Mouse (Mus musculus) liver, postnatal 0 days (tissue): ENCODE measurements around the gene Mst1.

Experiments used
- CTCF ChIP-seq: sonication (generic); IDR thresholded peaks from 2 replicates; pipeline ENCODE4 v1.5.1; 2016; ENCODE audit warnings: antibody characterized with exemption, low read depth
- EP300 ChIP-seq: IDR thresholded peaks from 2 replicates; pipeline ENCODE4 v1.6.1; 2016; ENCODE audit warnings: antibody characterized with exemption, low read depth, mild to moderate bottlenecking

DNA sequence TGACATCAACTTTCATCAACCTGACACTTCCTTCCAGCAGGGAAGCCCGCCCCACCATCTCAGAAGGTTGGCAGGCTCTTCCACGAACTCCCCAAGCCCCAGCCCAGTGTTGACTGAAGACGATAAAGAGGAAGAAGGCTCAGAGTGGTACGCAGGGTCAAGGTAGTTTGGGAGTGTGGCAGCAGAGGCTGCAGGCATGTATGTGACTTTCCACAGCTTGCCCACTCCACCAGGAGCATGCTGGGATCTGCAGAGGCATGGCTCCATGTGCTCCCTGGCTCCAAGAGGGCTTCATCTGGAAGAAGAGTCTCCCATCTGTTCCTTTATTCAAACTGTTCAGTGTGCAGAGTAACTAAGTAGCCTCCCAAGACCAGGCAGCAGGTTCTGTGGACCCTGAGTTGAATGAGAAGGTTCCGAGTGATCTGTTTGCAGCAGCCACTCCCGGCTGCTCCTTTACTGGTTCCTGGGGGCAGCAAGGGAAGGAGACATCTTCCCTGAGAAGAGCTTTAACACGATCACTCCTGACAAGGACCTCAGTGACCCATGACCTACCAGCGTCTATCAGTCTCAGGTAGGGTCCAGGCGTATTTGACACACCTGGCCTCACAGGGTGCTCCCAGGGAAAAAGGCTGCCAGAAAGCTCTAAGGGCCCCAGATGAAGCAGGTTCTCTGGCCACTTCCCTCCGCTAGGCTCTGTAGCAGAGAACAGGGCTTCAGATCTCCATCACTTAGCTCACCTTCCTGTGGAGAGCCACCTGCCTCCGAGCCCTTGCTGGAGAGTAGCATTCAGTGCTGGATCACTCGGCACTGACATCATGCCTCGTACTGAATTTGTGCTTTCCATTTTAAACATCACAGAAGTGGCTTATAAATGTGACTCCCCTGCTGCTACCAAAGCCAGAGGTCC lies 49.1 kb downstream of the Mst1 start:
- TF ChIP-seq CTCF (no peak), EP300 (no peak)
